Mouse (Mus musculus): ENCODE measurements around the gene Aplp2.

GRCm38 (mm10) chr9:31176379-31177130 lies 35.1 kb downstream of the Aplp2 start:
- TF ChIP-seq CTCF (IDR thresholded peaks at IDR 0.05; ENCODE audit: extremely low read depth, insufficient read length, insufficient replicate concordance, low read depth, low read length): no peak
- TF ChIP-seq POLR2A (IDR thresholded peaks at IDR 0.05; ENCODE audit: low read depth, low read length): no peak

Data from small intestine, adult 2 months (tissue).